Mouse (Mus musculus): ENCODE measurements around the gene Frmd5. TPM values are rescaled to one million over a fixed set of nuclear protein-coding genes. Genes with fewer than 3 reads are reported as not detected.

The Frmd5 gene
- polyA plus RNA-seq (2012; rRNA removed), result 1.2 and 1.4 TPM in 2 replicates

DNA sequence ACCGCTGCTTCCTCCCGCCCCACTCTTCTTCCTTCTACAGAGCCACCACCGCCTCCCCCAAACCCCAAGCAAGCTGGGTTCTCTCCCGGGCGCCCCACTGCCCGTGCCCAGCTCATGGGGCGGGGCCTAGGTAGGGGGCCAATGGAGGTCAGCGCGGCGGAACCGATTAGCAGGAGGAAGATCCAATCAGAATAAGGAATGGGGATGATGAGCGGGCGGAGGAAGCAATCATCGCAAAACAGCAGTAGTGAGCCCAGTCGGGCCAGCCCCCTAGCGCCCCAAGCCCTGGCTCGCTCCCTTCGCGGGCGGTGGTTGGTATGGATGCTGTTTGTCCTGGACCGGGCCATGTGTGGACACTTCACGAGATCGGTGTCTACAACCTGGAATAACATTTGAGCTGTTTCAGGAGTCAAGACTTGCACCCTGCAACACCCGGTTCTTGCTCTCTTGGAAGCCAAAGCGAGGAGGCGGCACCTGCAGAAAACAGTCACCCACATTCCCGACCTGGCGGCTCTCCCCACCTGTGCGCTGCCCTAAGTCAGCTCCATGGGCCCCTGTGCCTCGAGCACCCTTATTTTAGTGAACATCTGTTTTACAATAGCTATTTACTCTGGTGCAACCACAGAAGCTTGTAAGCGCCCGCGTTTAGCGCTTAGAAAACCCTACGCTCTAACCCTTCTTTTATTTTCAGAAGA lies at the start of gene Frmd5:
Gene Frmd5 (minus strand): TSS at position 129 of the 695 bp plus-strand sequence.
- WGBS, result under 1% methylated on average over 35 of the region's 35 CpGs
- H3K27ac ChIP-seq (ENCODE audit: insufficient read depth, low read depth, low read length), result no peak within 1 kb of the TSS

DNA sequence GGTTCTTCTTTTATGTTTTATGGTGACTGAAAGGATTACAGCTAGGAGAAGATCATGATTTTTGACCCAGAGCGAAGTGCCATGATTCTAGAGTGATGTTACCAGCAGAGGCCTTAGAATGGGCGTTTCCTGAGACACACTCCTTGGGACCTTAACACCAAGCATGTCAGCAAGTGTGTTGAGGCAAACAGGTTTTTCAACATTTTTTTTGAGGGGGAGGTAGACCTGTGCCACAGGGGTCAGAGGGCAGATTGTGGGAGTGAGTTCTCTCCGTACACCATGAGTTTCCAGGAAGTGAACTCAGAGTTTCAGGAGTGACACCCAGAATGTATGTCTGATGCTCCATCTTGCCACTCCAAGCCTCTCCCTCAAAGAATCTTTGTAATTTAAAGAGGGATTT lies 47.1 kb upstream of the Frmd5 start:
- Histone ChIP-seq H3K36me3 (ENCODE audit: control insufficient read depth, insufficient read depth, low read length) (no peaks in the 10 kb centered on the region), H3K27me3 (ENCODE audit: control insufficient read depth, insufficient read depth, low read length) (no peaks in the 10 kb centered on the region), H3K4me1 (ENCODE audit: control insufficient read depth, insufficient read depth, insufficient read length, low read length) (no peaks in the 10 kb centered on the region), H3K27ac (ENCODE audit: insufficient read depth, low read depth, low read length) (no peak overlapping the region), H3K4me3 (ENCODE audit: low read depth, low read length) (no peak overlapping the region)
- no peak for TF ChIP-seq POLR2A (IDR thresholded peaks at IDR 0.05; ENCODE audit: low read depth, low read length)
- TF ChIP-seq CTCF (IDR thresholded peaks at IDR 0.05; ENCODE audit: extremely low read depth, insufficient read length, insufficient replicate concordance, low read depth, low read length), result no peak
- WGBS, result 48% methylated on average over 3 of the region's 3 CpGs

More for the DNA sequence above, at the start of gene Frmd5:
- Histone ChIP-seq H3K4me3 (ENCODE audit: low read depth, low read length) (peak within 1 kb of the TSS; percentile 88), H3K27me3 (ENCODE audit: control insufficient read depth, insufficient read depth, low read length) (peaks cover 25% of the 10 kb centered on the region), H3K36me3 (ENCODE audit: control insufficient read depth, insufficient read depth, low read length) (no peaks in the 10 kb centered on the region), H3K4me1 (ENCODE audit: control insufficient read depth, insufficient read depth, insufficient read length, low read length) (peaks cover 3% of the 10 kb centered on the region; the same call in 1 of the 2 replicates)
- TF ChIP-seq POLR2A (IDR thresholded peaks at IDR 0.05; ENCODE audit: low read depth, low read length), result no peak
- no peak for TF ChIP-seq CTCF (IDR thresholded peaks at IDR 0.05; ENCODE audit: extremely low read depth, insufficient read length, insufficient replicate concordance, low read depth, low read length)

DNA sequence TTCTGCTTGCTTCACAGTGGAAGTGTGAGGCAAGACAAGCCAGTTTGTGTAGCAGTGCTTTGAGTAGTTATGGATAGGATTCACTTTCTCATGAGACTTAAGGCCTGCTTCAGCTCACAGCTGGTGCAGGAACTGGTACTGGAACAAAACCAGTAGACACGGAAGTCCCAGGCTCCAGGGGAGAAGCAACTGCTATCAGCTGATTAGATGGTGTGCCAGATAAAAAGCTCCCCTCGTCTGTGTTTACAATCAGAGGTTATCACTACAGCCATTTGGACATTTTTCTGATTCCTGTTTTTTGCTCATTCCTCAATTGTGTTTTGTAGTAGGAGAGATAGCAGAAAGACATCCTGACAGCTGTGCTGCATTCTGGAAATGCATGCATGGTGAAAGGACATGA lies 45.2 kb upstream of the Frmd5 start:
- no peaks in the 10 kb centered on the region for H3K36me3 ChIP-seq (ENCODE audit: control insufficient read depth, insufficient read depth, low read length)
- 31% methylated on average over 2 of the region's 2 CpGs for WGBS
- H3K4me3 ChIP-seq (ENCODE audit: low read depth, low read length), result no peak overlapping the region
- TF ChIP-seq POLR2A (IDR thresholded peaks at IDR 0.05; ENCODE audit: low read depth, low read length), result no peak
- no peak for TF ChIP-seq CTCF (IDR thresholded peaks at IDR 0.05; ENCODE audit: extremely low read depth, insufficient read length, insufficient replicate concordance, low read depth, low read length)
- H3K27me3 ChIP-seq (ENCODE audit: control insufficient read depth, insufficient read depth, low read length), result no peaks in the 10 kb centered on the region
- H3K4me1 ChIP-seq (ENCODE audit: control insufficient read depth, insufficient read depth, insufficient read length, low read length), result no peaks in the 10 kb centered on the region
- no peak overlapping the region for H3K27ac ChIP-seq (ENCODE audit: insufficient read depth, low read depth, low read length)

DNA sequence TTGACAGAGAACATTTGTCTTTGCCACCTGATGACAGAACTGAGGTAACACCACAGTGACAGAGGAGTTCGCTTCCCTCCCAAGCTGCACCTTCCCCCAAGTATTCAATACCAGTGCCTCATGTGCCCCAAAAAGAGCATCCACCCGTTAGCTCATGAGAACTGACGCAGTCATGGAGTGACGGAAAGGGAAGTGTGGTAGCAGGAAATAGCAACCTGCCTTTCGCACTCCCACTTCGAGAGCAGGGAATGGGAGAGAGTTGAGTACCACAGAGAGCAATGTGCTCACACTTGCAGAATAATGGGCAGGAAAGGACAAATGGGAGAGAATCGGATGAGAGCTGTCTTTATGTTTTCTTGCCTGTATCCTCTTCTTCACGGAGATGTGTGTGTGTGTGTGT lies 39.2 kb upstream of the Frmd5 start:
- WGBS, result 72% methylated on average over 8 of the region's 8 CpGs

DNA sequence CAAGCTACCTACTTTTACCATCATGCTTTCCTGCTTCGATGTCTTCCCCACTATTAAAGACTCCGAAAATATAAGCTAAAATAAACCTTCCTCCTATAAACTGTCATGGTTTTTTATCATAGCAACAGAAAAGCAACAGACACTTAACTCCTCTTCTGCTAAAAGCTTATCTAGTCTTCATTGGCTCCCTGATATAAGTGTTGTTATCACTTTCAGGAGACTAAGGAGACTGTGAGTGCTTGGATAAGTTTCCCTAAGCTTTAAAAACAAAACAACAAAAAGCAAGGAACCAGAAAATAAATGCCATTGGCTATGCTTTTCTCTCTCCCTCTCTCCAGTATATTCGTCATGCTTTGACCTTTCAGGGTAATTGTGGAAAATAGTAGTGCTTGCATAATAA lies 35.4 kb upstream of the Frmd5 start:
- no peaks in the 10 kb centered on the region for H3K36me3 ChIP-seq (ENCODE audit: control insufficient read depth, insufficient read depth, low read length)
- no peak overlapping the region for H3K27ac ChIP-seq (ENCODE audit: insufficient read depth, low read depth, low read length)
- TF ChIP-seq CTCF (IDR thresholded peaks at IDR 0.05; ENCODE audit: extremely low read depth, insufficient read length, insufficient replicate concordance, low read depth, low read length) (no peak), POLR2A (IDR thresholded peaks at IDR 0.05; ENCODE audit: low read depth, low read length) (no peak)
- 64% methylated on average over 3 of the region's 3 CpGs for WGBS
- no peak overlapping the region for H3K4me3 ChIP-seq (ENCODE audit: low read depth, low read length)
- no peaks in the 10 kb centered on the region for H3K27me3 ChIP-seq (ENCODE audit: control insufficient read depth, insufficient read depth, low read length)
- H3K4me1 ChIP-seq (ENCODE audit: control insufficient read depth, insufficient read depth, insufficient read length, low read length), result no peaks in the 10 kb centered on the region

More for the DNA sequence above, 39.2 kb upstream of the Frmd5 start:
- Histone ChIP-seq H3K4me3 (ENCODE audit: low read depth, low read length) (no peak overlapping the region), H3K27me3 (ENCODE audit: control insufficient read depth, insufficient read depth, low read length) (no peaks in the 10 kb centered on the region), H3K27ac (ENCODE audit: insufficient read depth, low read depth, low read length) (no peak overlapping the region), H3K4me1 (ENCODE audit: control insufficient read depth, insufficient read depth, insufficient read length, low read length) (no peaks in the 10 kb centered on the region), H3K36me3 (ENCODE audit: control insufficient read depth, insufficient read depth, low read length) (no peaks in the 10 kb centered on the region)
- no peak for TF ChIP-seq CTCF (IDR thresholded peaks at IDR 0.05; ENCODE audit: extremely low read depth, insufficient read length, insufficient replicate concordance, low read depth, low read length)
- TF ChIP-seq POLR2A (IDR thresholded peaks at IDR 0.05; ENCODE audit: low read depth, low read length), result no peak

DNA sequence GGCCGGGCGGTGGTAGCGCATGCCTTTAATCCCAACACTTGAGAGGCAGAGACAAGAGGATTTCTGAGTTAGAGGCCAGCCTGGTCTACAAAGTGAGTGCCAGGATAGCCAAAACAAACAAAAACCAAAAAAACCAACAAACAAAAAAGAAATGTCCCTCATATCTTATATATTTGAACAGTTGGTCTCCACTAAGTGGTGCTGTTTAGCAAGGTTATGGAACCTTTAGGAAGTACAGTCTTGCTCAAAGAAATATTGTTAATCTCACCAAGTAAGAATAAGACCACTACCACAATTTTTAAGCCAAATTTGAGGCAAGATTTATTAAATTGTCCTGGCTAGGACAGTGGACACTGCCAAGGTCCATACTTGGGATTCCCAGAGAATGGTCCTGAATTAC lies 34.6 kb upstream of the Frmd5 start:
- no peaks in the 10 kb centered on the region for H3K36me3 ChIP-seq (ENCODE audit: control insufficient read depth, insufficient read depth, low read length)
- no peaks in the 10 kb centered on the region for H3K27me3 ChIP-seq (ENCODE audit: control insufficient read depth, insufficient read depth, low read length)
- no peak overlapping the region for H3K27ac ChIP-seq (ENCODE audit: insufficient read depth, low read depth, low read length)
- TF ChIP-seq POLR2A (IDR thresholded peaks at IDR 0.05; ENCODE audit: low read depth, low read length) (no peak), CTCF (IDR thresholded peaks at IDR 0.05; ENCODE audit: extremely low read depth, insufficient read length, insufficient replicate concordance, low read depth, low read length) (no peak)
- no peak overlapping the region for H3K4me3 ChIP-seq (ENCODE audit: low read depth, low read length)
- no peaks in the 10 kb centered on the region for H3K4me1 ChIP-seq (ENCODE audit: control insufficient read depth, insufficient read depth, insufficient read length, low read length)
- WGBS, result 98% methylated on average over 3 of the region's 3 CpGs

DNA sequence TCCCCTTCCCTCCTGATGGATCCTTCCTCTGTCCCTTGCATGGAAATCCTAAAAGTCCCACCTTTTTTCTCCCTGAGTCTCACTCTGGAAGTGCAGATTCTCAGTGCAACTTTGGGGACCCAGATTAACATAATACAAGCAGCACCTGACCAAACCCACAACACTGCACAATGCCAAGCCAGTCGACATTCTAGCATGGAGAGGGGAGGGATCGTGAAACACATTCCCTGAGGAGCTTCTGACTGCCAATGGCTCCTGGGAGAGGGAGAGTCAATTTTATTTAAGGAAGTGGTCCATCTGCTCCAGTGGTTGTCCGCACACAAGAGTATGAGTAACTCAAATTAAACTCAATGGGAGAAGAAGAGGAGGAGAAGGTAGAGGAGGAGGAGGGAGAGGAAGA lies 28.0 kb upstream of the Frmd5 start:
- no peaks in the 10 kb centered on the region for H3K4me1 ChIP-seq (ENCODE audit: control insufficient read depth, insufficient read depth, insufficient read length, low read length)
- no peaks in the 10 kb centered on the region for H3K27me3 ChIP-seq (ENCODE audit: control insufficient read depth, insufficient read depth, low read length)
- H3K4me3 ChIP-seq (ENCODE audit: low read depth, low read length), result no peak overlapping the region
- no peaks in the 10 kb centered on the region for H3K36me3 ChIP-seq (ENCODE audit: control insufficient read depth, insufficient read depth, low read length)
- WGBS, result 29% methylated on average over 3 of the region's 3 CpGs
- H3K27ac ChIP-seq (ENCODE audit: insufficient read depth, low read depth, low read length), result no peak overlapping the region
- TF ChIP-seq CTCF (IDR thresholded peaks at IDR 0.05; ENCODE audit: extremely low read depth, insufficient read length, insufficient replicate concordance, low read depth, low read length), result no peak
- TF ChIP-seq POLR2A (IDR thresholded peaks at IDR 0.05; ENCODE audit: low read depth, low read length), result no peak
